Mouse (Mus musculus) small intestine, adult 2 months (tissue): ENCODE data around the gene Rasgrf2. TPM values are rescaled to one million over a fixed set of nuclear protein-coding genes. Genes with fewer than 3 reads are reported as not detected.

ENCODE experiments used
- H3K27ac ChIP-seq: fragments of 200-500 bp; 2 replicates; pipeline ENCODE4 v1.5.1; 2012; ENCODE audit warnings: low read depth, low read length, control low read depth, inconsistent platforms; ENCODE audit not compliant: insufficient read depth
- H3K27me3 ChIP-seq: fragments of 200-500 bp; 2 replicates; pipeline ENCODE4 v1.6.1; 2012; ENCODE audit warnings: mild to moderate bottlenecking, moderate library complexity, low read length, inconsistent platforms; ENCODE audit not compliant: control insufficient read depth, insufficient read depth
- H3K36me3 ChIP-seq: fragments of 200-500 bp; 2 replicates; pipeline ENCODE4 v1.6.1; 2012; ENCODE audit warnings: mild to moderate bottlenecking, low read length, control low read depth, inconsistent platforms; ENCODE audit not compliant: control insufficient read depth, insufficient read depth
- H3K4me1 ChIP-seq: fragments of 200-500 bp; 2 replicates; pipeline ENCODE4 v1.6.1; 2012; ENCODE audit warnings: low read length, inconsistent platforms, mixed read lengths; ENCODE audit not compliant: control insufficient read depth, insufficient read depth, insufficient read length
- H3K4me3 ChIP-seq: fragments of 200-500 bp; 2 replicates; pipeline ENCODE4 v1.5.1; 2012; ENCODE audit warnings: low read depth, mild to moderate bottlenecking, control low read depth, inconsistent platforms, low read length, moderate library complexity
- CTCF ChIP-seq: fragments of 200-500 bp; IDR thresholded peaks from 2 replicates; pipeline ENCODE4 v1.5.1; 2012; ENCODE audit warnings: low read depth, mild to moderate bottlenecking, control low read depth, inconsistent platforms, low read length, moderate library complexity, mixed read lengths; ENCODE audit not compliant: insufficient replicate concordance, insufficient read length; ENCODE audit errors: extremely low read depth
- POLR2A ChIP-seq: fragments of 200-500 bp; IDR thresholded peaks from 2 replicates; pipeline ENCODE4 v1.6.1; 2012; ENCODE audit warnings: low read depth, mild to moderate bottlenecking, control low read depth, inconsistent platforms, low read length, moderate library complexity
- WGBS: fragments of 180-500 bp; shearing (Covaris S2); methylation state at CpG from one replicate; pipeline ENCODE4 v1.1.7; 2018; 5-methylcytosine and 5-hydroxymethylcytosine counted together
- polyA plus RNA-seq: library from polyadenylated mRNA; depleted of rRNA; stranded (reverse); fragments of >200 nt; gene quantifications from 2 replicates; pipeline ENCODE4 v1.2.3, GENCODE M21; 2012

The Rasgrf2 gene
- polyA plus RNA-seq, 1 experiment: 5.2 TPM

DNA sequence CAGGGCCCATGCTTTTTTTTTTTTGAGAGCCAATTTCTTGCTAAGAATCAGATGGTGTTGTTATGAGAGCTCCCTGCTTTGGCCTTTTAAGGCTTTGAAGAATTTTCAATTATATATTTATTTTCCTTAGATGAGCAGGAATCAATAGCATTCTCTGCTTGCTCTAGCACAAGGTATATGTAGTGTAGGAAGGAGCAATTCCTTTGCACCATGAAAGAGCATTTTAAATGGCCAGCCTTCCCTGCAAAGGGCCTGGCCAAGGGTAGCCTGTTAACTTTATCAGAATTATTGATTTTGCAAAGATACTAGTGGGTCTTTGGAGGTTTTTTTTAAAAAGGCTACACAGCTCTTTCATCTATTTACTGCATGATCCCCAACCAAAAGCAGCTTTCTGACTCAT is 146.4 kb downstream of the Rasgrf2 start:
- Histone ChIP-seq H3K36me3 (peaks cover 27% of the 10 kb centered on the region), H3K27ac (no peak overlapping the region), H3K4me1 (peaks cover 9% of the 10 kb centered on the region; the same call in 1 of the 2 replicates), H3K4me3 (no peak overlapping the region), H3K27me3 (0 out of 2 replicates have a peak, but pooled peaks cover 2% of the 10 kb centered on the region)
- TF ChIP-seq POLR2A (no peak), CTCF (no peak)

DNA sequence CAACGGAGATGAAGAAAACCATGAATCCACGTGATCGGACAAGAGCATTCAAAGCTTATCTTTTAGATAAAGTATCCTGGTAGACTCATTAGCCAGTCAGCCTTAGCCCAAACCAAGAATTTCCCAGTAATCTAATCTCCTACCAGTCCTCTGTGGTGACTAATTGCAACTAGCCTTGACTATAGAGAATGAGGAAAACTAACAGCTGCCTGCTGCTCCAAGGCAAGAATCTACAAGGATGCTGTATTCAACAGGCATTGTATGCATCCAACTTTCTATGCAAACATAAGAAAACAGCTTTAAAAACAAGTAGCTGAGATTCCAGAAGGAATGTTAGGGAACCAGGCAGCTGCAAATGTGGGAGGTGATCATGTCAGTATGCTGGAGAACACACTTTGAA is 149.4 kb downstream of the Rasgrf2 start:
- Histone ChIP-seq H3K27ac (no peak overlapping the region), H3K36me3 (peaks cover 31% of the 10 kb centered on the region), H3K27me3 (0 out of 2 replicates have a peak, but pooled peaks cover 2% of the 10 kb centered on the region), H3K4me1 (peaks cover 9% of the 10 kb centered on the region; the same call in 1 of the 2 replicates), H3K4me3 (no peak overlapping the region)
- 38% methylated on average over 3 of the region's 3 CpGs for WGBS
- TF ChIP-seq POLR2A (no peak), CTCF (no peak)

DNA sequence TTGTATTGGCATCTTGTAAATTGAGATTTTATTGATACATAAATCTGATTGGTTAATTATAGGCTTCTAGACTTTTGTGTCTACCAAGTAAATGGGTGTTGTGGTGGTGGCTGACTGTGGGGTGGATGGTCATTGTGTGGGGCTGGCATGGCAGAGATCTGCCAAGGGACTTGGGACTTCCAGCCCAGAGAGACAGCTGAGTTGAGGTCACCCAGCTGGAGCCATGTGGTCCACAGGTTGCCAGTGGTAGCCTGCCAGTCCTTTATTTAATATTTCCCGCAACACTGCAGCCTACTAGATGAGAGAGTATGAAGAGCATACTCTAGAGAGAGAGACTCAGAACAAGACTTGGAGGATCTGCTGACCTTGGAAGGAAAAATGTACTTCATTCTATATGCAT is 150.0 kb downstream of the Rasgrf2 start:
- H3K4me1 ChIP-seq: peaks cover 9% of the 10 kb centered on the region; the same call in 1 of the 2 replicates
- peaks cover 29% of the 10 kb centered on the region for H3K36me3 ChIP-seq
- no peak overlapping the region for H3K4me3 ChIP-seq
- 100% methylated on average over 1 of the region's 1 CpGs for whole genome bisulfite sequencing
- no peak overlapping the region for H3K27ac ChIP-seq
- 0 out of 2 replicates have a peak, but pooled peaks cover 2% of the 10 kb centered on the region for H3K27me3 ChIP-seq
- TF ChIP-seq CTCF: no peak
- TF ChIP-seq POLR2A: no peak

DNA sequence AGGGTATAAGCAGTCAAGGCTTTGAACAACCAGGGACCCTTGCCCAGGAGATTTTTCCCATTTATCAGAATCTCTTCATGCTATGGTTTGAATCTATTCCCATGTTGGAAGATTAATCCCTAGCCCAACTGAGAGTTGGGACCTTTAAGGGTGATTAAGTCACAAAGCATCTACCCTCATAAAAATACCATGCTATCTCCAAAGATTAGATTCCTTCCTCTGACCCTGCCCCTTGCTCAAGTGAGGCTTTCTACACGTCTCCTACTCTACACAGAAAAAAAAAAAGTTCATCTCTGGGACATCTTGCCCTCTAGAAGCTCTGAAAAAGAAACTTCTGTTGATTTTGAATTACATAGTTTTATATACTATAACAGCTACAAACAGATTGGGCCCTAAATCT is 154.5 kb downstream of the Rasgrf2 start:
- peak overlapping the region; percentile 65; the same call in 1 of the 2 replicates for H3K27ac ChIP-seq
- no peak for TF ChIP-seq CTCF
- TF ChIP-seq POLR2A: no peak

DNA sequence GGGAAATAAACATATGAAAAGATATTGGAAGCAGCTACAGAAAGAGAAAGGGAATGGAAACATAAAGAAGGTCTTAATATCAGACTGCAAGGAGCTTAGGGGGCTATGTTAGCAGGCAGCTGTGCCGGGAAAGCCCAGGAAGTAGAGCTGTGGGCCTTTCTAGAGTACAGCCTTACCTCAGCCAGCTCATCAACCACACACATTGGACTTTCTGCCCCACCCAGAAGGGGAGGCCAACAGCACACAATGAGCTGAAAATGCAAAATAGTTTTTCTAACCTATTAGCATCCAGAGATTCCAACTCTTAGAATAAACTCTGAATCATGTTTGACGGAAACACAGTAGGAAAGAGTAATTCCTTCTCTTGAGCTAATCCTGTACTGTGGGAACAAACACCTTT is 154.9 kb downstream of the Rasgrf2 start:
- H3K4me1 ChIP-seq: peaks cover 3% of the 10 kb centered on the region; the same call in 1 of the 2 replicates

More for the DNA sequence above, 154.5 kb downstream of the Rasgrf2 start:
- Histone ChIP-seq H3K4me3 (no peak overlapping the region), H3K27me3 (no peaks in the 10 kb centered on the region), H3K36me3 (peaks cover 16% of the 10 kb centered on the region), H3K4me1 (peaks cover 3% of the 10 kb centered on the region; the same call in 1 of the 2 replicates)
- WGBS: 16% methylated on average over 1 of the region's 1 CpGs

DNA sequence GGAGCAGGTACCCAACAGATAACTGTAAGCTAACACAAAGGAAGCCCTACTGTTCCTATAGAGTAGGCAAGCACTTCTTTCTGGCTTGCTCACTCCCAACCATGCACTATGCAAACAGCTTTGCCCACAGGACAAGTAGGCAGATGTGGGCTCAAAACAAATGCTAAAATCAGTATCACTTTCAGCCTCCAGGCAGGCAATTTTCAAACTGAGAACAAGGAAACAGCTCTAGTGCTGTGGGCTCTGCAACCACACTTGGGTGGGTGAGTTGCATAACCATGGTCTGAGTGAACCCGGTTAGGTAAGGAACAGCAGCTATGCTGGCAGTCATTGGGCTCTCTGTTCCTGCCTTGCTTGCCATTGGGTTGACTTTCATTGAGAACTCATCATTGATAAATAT is 157.3 kb downstream of the Rasgrf2 start:
- H3K27me3 ChIP-seq: no peaks in the 10 kb centered on the region
- H3K36me3 ChIP-seq: peaks cover 12% of the 10 kb centered on the region; the same call in 1 of the 2 replicates
- TF ChIP-seq CTCF (no peak), POLR2A (no peak)
- H3K27ac ChIP-seq: no peak overlapping the region
- H3K4me1 ChIP-seq: peaks cover 2% of the 10 kb centered on the region; the same call in 1 of the 2 replicates
- 75% methylated on average over 1 of the region's 1 CpGs for WGBS
- no peak overlapping the region for H3K4me3 ChIP-seq

More for the DNA sequence above, 154.9 kb downstream of the Rasgrf2 start:
- TF ChIP-seq POLR2A: no peak
- TF ChIP-seq CTCF: no peak
- Histone ChIP-seq H3K27me3 (no peaks in the 10 kb centered on the region), H3K36me3 (peaks cover 13% of the 10 kb centered on the region), H3K4me3 (no peak overlapping the region), H3K27ac (peak overlapping the region; percentile 65; the same call in 1 of the 2 replicates)
- WGBS: 76% methylated on average over 2 of the region's 2 CpGs

DNA sequence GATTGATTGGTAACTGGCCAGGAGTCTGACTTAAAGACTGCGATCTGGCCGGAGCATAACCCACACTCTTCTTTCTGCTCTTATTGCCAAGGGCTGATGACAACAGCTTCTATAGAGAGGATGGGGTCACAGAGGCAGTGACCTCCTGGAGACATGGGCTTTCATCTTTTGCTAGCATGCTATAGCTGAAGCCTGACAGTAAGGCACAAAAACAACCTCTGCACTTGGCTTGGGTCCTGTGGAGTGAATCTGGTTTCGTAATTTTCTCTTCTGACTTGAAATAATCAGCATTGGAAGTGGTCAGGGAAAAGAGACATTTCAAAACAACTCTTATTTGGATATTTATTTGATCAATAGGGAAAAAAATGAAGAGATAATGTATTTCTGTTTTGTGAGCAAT is 160.2 kb downstream of the Rasgrf2 start:
- WGBS: 95% methylated on average over 3 of the region's 3 CpGs
- Histone ChIP-seq H3K27ac (no peak overlapping the region), H3K27me3 (no peaks in the 10 kb centered on the region), H3K4me3 (no peak overlapping the region), H3K36me3 (peaks cover 13% of the 10 kb centered on the region), H3K4me1 (peaks cover 2% of the 10 kb centered on the region; the same call in 1 of the 2 replicates)
- TF ChIP-seq CTCF (no peak), POLR2A (no peak)
